Mouse (Mus musculus): Measurements from ENCODE around the gene Cyp4v3. TPM values are rescaled to one million over a fixed set of nuclear protein-coding genes. Genes with fewer than 3 reads are reported as not detected.

Cyp4v3 gene
- polyA plus RNA-seq, 1 experiment from 2014 or later: 1.2 TPM

DNA sequence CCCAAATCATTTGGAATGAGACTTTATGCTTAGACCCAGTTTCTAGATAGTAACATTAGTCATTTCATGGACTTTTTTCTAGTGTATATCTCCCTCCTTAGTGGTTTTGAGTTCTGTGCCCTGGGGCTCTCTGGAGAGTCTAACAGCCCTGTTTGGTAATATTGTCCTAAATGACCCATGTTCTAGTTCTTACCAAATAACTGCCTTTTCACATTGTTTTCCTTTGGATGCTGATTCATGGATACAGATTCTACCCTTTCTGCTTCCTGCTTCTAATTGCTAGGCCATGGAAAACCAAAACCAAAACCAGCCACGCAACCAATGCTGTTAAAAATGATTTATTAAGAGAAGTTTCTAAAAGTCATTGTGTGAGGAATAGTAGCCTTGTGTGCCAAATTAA, 27.5 kb downstream of the Cyp4v3 start:
- no peak for ATAC-seq (ENCODE audit: low FRiP score, low read depth)
- 61% methylated on average over 1 of the region's 1 CpGs for WGBS
- H3K4me3 ChIP-seq: no peak overlapping the region

DNA sequence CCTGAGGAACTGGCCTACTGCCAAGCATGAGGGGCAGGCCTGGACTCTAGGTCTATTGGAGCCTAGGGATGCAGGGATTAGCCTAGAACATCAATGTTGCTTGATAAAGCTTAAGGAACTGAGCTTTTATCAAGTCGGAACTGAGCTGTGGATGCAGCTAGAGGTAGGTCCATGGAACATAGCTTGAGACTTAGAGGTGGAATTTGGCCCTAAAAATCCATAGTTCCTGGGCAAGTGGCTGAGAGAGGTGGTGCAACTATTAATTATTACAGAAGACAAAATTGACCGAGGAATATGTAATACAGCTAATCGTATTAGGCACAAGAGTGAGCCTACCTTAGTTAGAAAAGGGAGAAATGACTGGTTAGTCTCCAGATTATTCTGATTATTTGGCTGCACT, 28.7 kb downstream of the Cyp4v3 start:
- Histone ChIP-seq H3K4me3 (no peak overlapping the region), H3K9ac (no peak overlapping the region), H3K27me3 (replicated peaks) (no peaks in the 10 kb centered on the region), H3K9me3 (no peaks in the 10 kb centered on the region), H3K4me1 (no peaks in the 10 kb centered on the region), H3K36me3 (no peaks in the 10 kb centered on the region), H3K4me2 (replicated peaks) (no peak overlapping the region), H3K27ac (no peak overlapping the region)
- 91% methylated on average over 3 of the region's 3 CpGs for WGBS
- ATAC-seq (ENCODE audit: low FRiP score, low read depth): no peak

More for the DNA sequence above, 27.5 kb downstream of the Cyp4v3 start:
- Histone ChIP-seq H3K36me3 (no peaks in the 10 kb centered on the region), H3K9me3 (no peaks in the 10 kb centered on the region), H3K4me2 (replicated peaks) (no peak overlapping the region), H3K9ac (no peak overlapping the region), H3K4me1 (no peaks in the 10 kb centered on the region), H3K27me3 (replicated peaks) (no peaks in the 10 kb centered on the region), H3K27ac (no peak overlapping the region)

DNA sequence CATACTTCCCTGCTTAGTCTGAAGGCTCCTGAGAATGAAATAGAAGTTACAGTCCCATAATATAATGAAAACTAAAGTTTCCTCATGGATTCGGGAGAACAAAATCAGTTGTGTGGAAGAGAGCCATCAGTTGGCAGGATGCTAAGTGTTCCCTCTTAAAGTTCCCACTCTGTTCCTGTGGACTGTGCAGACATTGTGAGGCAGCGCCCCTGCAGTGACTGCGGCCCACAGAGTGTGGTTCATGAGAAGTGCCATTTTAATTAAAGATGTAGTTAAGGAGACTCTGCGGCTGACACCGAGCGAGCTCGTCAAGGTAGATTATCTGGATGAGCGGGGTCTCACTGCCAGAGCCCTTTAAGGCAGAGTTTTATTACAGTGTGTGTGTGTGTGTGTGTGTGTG, 30.6 kb downstream of the Cyp4v3 start:
- Histone ChIP-seq H3K9ac (no peak overlapping the region), H3K4me3 (no peak overlapping the region), H3K9me3 (no peaks in the 10 kb centered on the region), H3K27me3 (replicated peaks) (no peaks in the 10 kb centered on the region), H3K4me1 (no peaks in the 10 kb centered on the region), H3K27ac (no peak overlapping the region), H3K36me3 (no peaks in the 10 kb centered on the region), H3K4me2 (replicated peaks) (no peak overlapping the region)
- no peak for ATAC-seq (ENCODE audit: low FRiP score, low read depth)
- 68% methylated on average over 8 of the region's 8 CpGs for WGBS

- 94% methylated on average over 6 of the region's 6 CpGs for WGBS
- Histone ChIP-seq H3K4me3 (no peak overlapping the region), H3K9me3 (no peaks in the 10 kb centered on the region), H3K36me3 (no peaks in the 10 kb centered on the region), H3K27ac (no peak overlapping the region), H3K4me2 (replicated peaks) (no peak overlapping the region), H3K27me3 (replicated peaks) (no peaks in the 10 kb centered on the region), H3K9ac (no peak overlapping the region), H3K4me1 (no peaks in the 10 kb centered on the region)
- ATAC-seq (ENCODE audit: low FRiP score, low read depth): no peak
These were observed 37.7 kb downstream of the Cyp4v3 start for GRCm38 (mm10) chr8:45295276-45295675.

DNA sequence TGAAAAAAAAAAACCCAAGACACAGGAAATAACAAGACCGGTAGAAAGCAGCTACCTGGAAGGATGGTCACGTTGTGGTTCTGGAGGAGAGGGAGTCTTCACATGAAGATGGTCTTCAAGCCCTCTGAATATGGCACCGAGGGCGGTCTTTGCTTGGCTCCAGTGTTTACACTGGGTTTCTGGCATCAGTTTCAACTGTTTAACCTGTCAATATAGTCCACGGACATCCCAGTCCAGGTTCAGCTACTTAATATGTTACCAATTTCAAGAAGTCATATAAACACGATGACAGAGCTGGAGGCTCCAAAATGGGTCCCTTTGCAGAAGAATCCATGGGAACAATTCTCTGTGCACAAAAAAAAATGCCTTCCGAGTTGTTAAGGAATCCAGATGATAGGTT, 38.3 kb downstream of the Cyp4v3 start, which contains the start of gene Klkb1:
Klkb1 (minus strand) TSS at position 173 of the 400 bp plus-strand sequence.
- WGBS: 92% methylated on average over 7 of the region's 7 CpGs
- no peak for ATAC-seq (ENCODE audit: low FRiP score, low read depth)

DNA sequence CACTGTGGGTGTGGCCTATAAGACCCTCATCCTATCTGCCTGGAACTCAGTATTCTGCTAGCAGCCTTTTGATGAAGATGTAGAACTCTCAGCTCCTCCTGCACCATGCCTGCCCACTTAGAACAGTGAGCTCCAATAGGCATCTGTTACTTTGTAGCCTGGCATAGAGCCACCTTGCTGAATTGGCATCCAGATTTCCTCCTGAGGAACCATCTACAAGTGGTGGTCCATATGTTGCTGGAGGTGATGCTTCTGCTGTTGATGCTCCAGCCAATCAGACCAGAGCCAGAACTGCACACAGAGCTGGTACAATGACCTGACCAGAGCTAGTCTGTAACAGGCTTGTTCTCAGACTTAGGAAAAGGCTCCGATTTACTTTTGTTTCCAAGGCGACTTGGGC, 41.2 kb downstream of the Cyp4v3 start:
- no peak for ATAC-seq (ENCODE audit: low FRiP score, low read depth)
- 75% methylated on average over 2 of the region's 2 CpGs for WGBS
- H3K4me2 ChIP-seq (replicated peaks): no peak overlapping the region
- no peaks in the 10 kb centered on the region for H3K4me1 ChIP-seq
- no peak overlapping the region for H3K27ac ChIP-seq
- H3K9ac ChIP-seq: no peak overlapping the region
- no peak overlapping the region for H3K4me3 ChIP-seq
- H3K27me3 ChIP-seq (replicated peaks): no peaks in the 10 kb centered on the region
- H3K36me3 ChIP-seq: no peaks in the 10 kb centered on the region
- no peaks in the 10 kb centered on the region for H3K9me3 ChIP-seq

More for the DNA sequence above, 38.3 kb downstream of the Cyp4v3 start, which contains the start of gene Klkb1:
- Histone ChIP-seq H3K4me2 (replicated peaks) (no peak within 1 kb of the TSS), H3K27ac (no peak within 1 kb of the TSS), H3K9me3 (no peaks in the 10 kb centered on the region), H3K27me3 (replicated peaks) (no peaks in the 10 kb centered on the region), H3K9ac (no peak within 1 kb of the TSS), H3K4me3 (no peak within 1 kb of the TSS), H3K36me3 (no peaks in the 10 kb centered on the region), H3K4me1 (no peaks in the 10 kb centered on the region)

GRCm38 (mm10) chr8:45281630-45282029, 51.4 kb downstream of the Cyp4v3 start:
- H3K27ac ChIP-seq: no peak overlapping the region
- H3K36me3 ChIP-seq: no peaks in the 10 kb centered on the region
- no peak overlapping the region for H3K9ac ChIP-seq
- ATAC-seq (ENCODE audit: low FRiP score, low read depth): no peak
- H3K4me3 ChIP-seq: no peak overlapping the region
- H3K27me3 ChIP-seq (replicated peaks): no peaks in the 10 kb centered on the region
- no peak overlapping the region for H3K4me2 ChIP-seq (replicated peaks)
- 83% methylated on average over 8 of the region's 8 CpGs for WGBS
- H3K9me3 ChIP-seq: no peaks in the 10 kb centered on the region
- H3K4me1 ChIP-seq: no peaks in the 10 kb centered on the region

DNA sequence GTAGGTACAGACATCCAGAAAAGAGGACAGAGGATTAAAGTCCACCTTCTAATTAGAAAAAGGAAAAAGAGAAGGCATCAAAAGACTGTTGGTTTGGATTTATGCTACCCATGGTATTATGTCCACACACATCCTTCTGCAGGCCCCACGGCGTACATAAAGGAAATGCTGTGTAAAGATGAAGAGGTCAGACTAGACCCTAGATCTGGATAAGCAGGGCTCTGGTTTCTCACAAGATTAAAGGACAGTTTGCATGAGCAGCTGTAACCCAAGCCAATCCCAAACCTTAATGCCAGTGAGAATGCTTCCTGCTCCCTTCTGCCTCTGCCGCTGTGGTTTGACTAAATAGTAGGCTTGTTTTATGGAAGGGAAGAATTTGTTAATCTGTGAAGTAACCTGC, 55.6 kb downstream of the Cyp4v3 start:
- Histone ChIP-seq H3K36me3 (no peaks in the 10 kb centered on the region), H3K27ac (no peak overlapping the region), H3K4me2 (replicated peaks) (no peak overlapping the region), H3K9me3 (no peaks in the 10 kb centered on the region), H3K9ac (no peak overlapping the region), H3K27me3 (replicated peaks) (no peaks in the 10 kb centered on the region), H3K4me3 (no peak overlapping the region), H3K4me1 (no peaks in the 10 kb centered on the region)
- 79% methylated on average over 3 of the region's 3 CpGs for WGBS
- no peak for ATAC-seq (ENCODE audit: low FRiP score, low read depth)

GRCm38 (mm10) chr8:45274317-45274716, 58.7 kb downstream of the Cyp4v3 start:
- Histone ChIP-seq H3K27ac (no peak overlapping the region), H3K4me2 (replicated peaks) (no peak overlapping the region), H3K36me3 (no peaks in the 10 kb centered on the region), H3K4me3 (no peak overlapping the region), H3K9me3 (no peaks in the 10 kb centered on the region), H3K27me3 (replicated peaks) (no peaks in the 10 kb centered on the region), H3K4me1 (no peaks in the 10 kb centered on the region), H3K9ac (no peak overlapping the region)
- WGBS: 85% methylated on average over 4 of the region's 4 CpGs
- no peak for ATAC-seq (ENCODE audit: low FRiP score, low read depth)

GRCm38 (mm10) chr8:45269056-45269455, 64.0 kb downstream of the Cyp4v3 start:
- Histone ChIP-seq H3K9me3 (no peaks in the 10 kb centered on the region), H3K27ac (no peak overlapping the region), H3K4me2 (replicated peaks) (no peak overlapping the region), H3K27me3 (replicated peaks) (no peaks in the 10 kb centered on the region), H3K9ac (no peak overlapping the region), H3K36me3 (no peaks in the 10 kb centered on the region), H3K4me1 (no peaks in the 10 kb centered on the region), H3K4me3 (no peak overlapping the region)
- ATAC-seq (ENCODE audit: low FRiP score, low read depth): no peak

- H3K4me2 ChIP-seq (replicated peaks): no peak overlapping the region
These were observed 64.5 kb downstream of the Cyp4v3 start for GRCm38 (mm10) chr8:45268485-45268884.

DNA sequence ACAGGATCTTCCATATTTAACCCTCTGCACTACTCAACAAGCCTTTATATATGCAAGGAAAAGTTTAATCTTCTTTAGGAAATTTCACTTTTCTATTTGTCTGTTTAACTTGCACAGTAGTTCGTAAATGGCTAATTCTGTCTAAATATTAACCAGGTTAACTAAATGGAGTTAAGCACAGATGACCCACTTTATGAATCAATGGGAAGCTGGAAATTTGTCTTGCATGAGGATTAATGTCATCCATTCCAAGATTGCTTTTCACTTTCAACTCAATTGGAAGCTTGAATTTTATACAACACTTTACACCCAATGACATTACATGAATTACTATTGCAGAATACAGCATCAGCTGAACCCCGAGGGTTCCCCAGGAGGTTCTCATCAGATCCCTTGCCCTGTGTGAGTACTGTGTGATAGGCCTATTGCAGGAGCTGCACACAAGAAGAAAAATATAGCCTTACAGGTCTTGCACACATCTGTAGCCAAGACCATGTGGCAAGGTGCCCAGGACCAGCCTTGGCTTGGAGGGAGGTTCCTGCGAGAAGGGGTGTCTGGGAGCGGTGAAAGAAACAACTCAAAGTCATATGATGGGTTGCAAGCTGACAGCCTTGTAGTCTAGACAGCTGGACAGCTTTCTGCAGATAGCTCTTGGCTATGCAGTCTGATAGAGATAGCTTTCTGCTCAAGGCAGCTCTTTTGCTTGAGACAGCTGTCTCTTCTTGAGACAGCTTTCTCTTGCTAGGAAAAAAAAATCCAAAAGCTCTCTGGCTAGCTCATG, 65.2 kb downstream of the Cyp4v3 start:
- Histone ChIP-seq H3K4me2 (replicated peaks) (no peak overlapping the region), H3K36me3 (no peaks in the 10 kb centered on the region), H3K9me3 (no peaks in the 10 kb centered on the region), H3K4me3 (no peak overlapping the region), H3K4me1 (no peaks in the 10 kb centered on the region), H3K27me3 (replicated peaks) (no peaks in the 10 kb centered on the region), H3K27ac (no peak overlapping the region), H3K9ac (no peak overlapping the region)
- WGBS: 87% methylated on average over 4 of the region's 4 CpGs
- no peak for ATAC-seq (ENCODE audit: low FRiP score, low read depth)

More at GRCm38 (mm10) chr8:45268485-45268884, 64.5 kb downstream of the Cyp4v3 start:
- H3K4me3 ChIP-seq: no peak overlapping the region
- H3K9me3 ChIP-seq: no peaks in the 10 kb centered on the region
- no peaks in the 10 kb centered on the region for H3K27me3 ChIP-seq (replicated peaks)
- H3K27ac ChIP-seq: no peak overlapping the region
- no peak overlapping the region for H3K9ac ChIP-seq
- ATAC-seq (ENCODE audit: low FRiP score, low read depth): no peak
- H3K4me1 ChIP-seq: no peaks in the 10 kb centered on the region
- H3K36me3 ChIP-seq: no peaks in the 10 kb centered on the region

GRCm38 (mm10) chr8:45266993-45267392, 66.0 kb downstream of the Cyp4v3 start:
- WGBS: 70% methylated on average over 8 of the region's 8 CpGs
- Histone ChIP-seq H3K9ac (no peak overlapping the region), H3K4me2 (replicated peaks) (no peak overlapping the region), H3K36me3 (no peaks in the 10 kb centered on the region), H3K4me1 (no peaks in the 10 kb centered on the region), H3K9me3 (no peaks in the 10 kb centered on the region), H3K4me3 (no peak overlapping the region), H3K27me3 (replicated peaks) (no peaks in the 10 kb centered on the region), H3K27ac (no peak overlapping the region)
- no peak for ATAC-seq (ENCODE audit: low FRiP score, low read depth)

All from neural tube, embryonic 12.5 days (tissue).